Mouse (Mus musculus): ENCODE data around the gene Cacna1i.

Gene Cacna1i

GRCm38 (mm10) chr15:80286851-80287415 lies at the start of gene Cacna1i:
Cacna1i (plus strand) TSS chr15:80287238.
- peak; percentile 44 for DNase-seq (ENCODE audit: extremely low spot score, low spot score)

- no peak for DNase-seq (ENCODE audit: extremely low spot score, low spot score)
Observed at GRCm38 (mm10) chr15:80248135-80248534, 38.9 kb upstream of the Cacna1i start.

GRCm38 (mm10) chr15:80248596-80248995 lies 38.4 kb upstream of the Cacna1i start:
- no peak for DNase-seq (ENCODE audit: extremely low spot score, low spot score)

- no peak for DNase-seq (ENCODE audit: extremely low spot score, low spot score)
Observed at GRCm38 (mm10) chr15:80249672-80250071, 37.4 kb upstream of the Cacna1i start.

- no peak for DNase-seq (ENCODE audit: extremely low spot score, low spot score)
Observed at GRCm38 (mm10) chr15:80250586-80250985, 36.5 kb upstream of the Cacna1i start.

GRCm38 (mm10) chr15:80253530-80253929 lies 33.5 kb upstream of the Cacna1i start:
- DNase-seq (ENCODE audit: extremely low spot score, low spot score), result no peak

- no peak for DNase-seq (ENCODE audit: extremely low spot score, low spot score)
Observed at GRCm38 (mm10) chr15:80254207-80254606, 32.8 kb upstream of the Cacna1i start.

GRCm38 (mm10) chr15:80254847-80255645 lies 32.0 kb upstream of the Cacna1i start, which contains the start of gene Atf4:
Atf4 (plus strand) TSS chr15:80255184.
- DNase-seq (ENCODE audit: extremely low spot score, low spot score), result peak; percentile 98

GRCm38 (mm10) chr15:80255646-80256121 lies 31.4 kb upstream of the Cacna1i start:
- DNase-seq (ENCODE audit: extremely low spot score, low spot score), result peak; percentile 82

GRCm38 (mm10) chr15:80256242-80256641 lies 30.8 kb upstream of the Cacna1i start:
- peak; percentile 28 for DNase-seq (ENCODE audit: extremely low spot score, low spot score)

- no peak for DNase-seq (ENCODE audit: extremely low spot score, low spot score)
Observed at GRCm38 (mm10) chr15:80256656-80257601, 30.1 kb upstream of the Cacna1i start.

- DNase-seq (ENCODE audit: extremely low spot score, low spot score), result peak; percentile 18
Observed at GRCm38 (mm10) chr15:80257602-80258239, 29.3 kb upstream of the Cacna1i start.

GRCm38 (mm10) chr15:80258240-80259170 lies 28.5 kb upstream of the Cacna1i start:
- DNase-seq (ENCODE audit: extremely low spot score, low spot score), result peak; percentile 40

GRCm38 (mm10) chr15:80259406-80260045 lies 27.5 kb upstream of the Cacna1i start:
- DNase-seq (ENCODE audit: extremely low spot score, low spot score), result no peak

GRCm38 (mm10) chr15:80260677-80261076 lies 26.4 kb upstream of the Cacna1i start:
- DNase-seq (ENCODE audit: extremely low spot score, low spot score), result peak; percentile 86

GRCm38 (mm10) chr15:80261100-80261499 lies 25.9 kb upstream of the Cacna1i start:
- DNase-seq (ENCODE audit: extremely low spot score, low spot score), result no peak

GRCm38 (mm10) chr15:80263610-80264575 lies 23.1 kb upstream of the Cacna1i start, which contains the start of gene Rps19bp1:
Rps19bp1 (minus strand) TSS chr15:80264315.
- peak; percentile 90 for DNase-seq (ENCODE audit: extremely low spot score, low spot score)

GRCm38 (mm10) chr15:80266281-80266680 lies 20.8 kb upstream of the Cacna1i start:
- DNase-seq (ENCODE audit: extremely low spot score, low spot score), result peak; percentile 59

Data from neural tube, embryonic 10.5 days (tissue).